In genomic region chr9:15578427-15578826, GRCm38 (mm10) we compare ENCODE assay signal across 24 mouse cellular contexts. TPM values are rescaled to one million over a fixed set of nuclear protein-coding genes. Genes with fewer than 3 reads are reported as not detected.
DNase-seq lines count a peak whose midpoint lies in the region; ATAC-seq and TF ChIP-seq lines count a peak whose summit lies in the region.
"Had no signal": no experiment of that assay in that cellular context is flagged by ENCODE, and none has a peak within 500 bp of the region (broad histone marks: within the 10 kb centered on the region; RNA-seq: fewer than 3 reads in every experiment).

No protein-coding gene starts in this region.

- peak; percentile 88 for ATAC-seq in kidney, embryonic 14.5 days (ENCODE audit: low FRiP score, low TSS enrichment)
- ATAC-seq in kidney, embryonic 15.5 days (replicated peaks; ENCODE audit: low FRiP score), result peak; percentile 71
- no peak for ATAC-seq in kidney, postnatal 0 days (replicated peaks; ENCODE audit: low FRiP score, low read depth)
- ATAC-seq: activated CD4-positive, CD25-positive, alpha-beta regulatory T cell, adult 4 months; CD4-positive, CD25-positive, alpha-beta regulatory T cell, adult 4 months; Patski had no signal

- H3K9ac ChIP-seq in kidney, embryonic 14.5 days (ENCODE audit: low read depth, low read length), result no peak overlapping the region
- H3K9ac ChIP-seq in kidney, embryonic 15.5 days, result no peak overlapping the region
- no peak overlapping the region for H3K9ac ChIP-seq in kidney, postnatal 0 days (ENCODE audit: low read depth, low read length)

- H3K4me1 ChIP-seq in kidney, embryonic 14.5 days (ENCODE audit: control insufficient read depth, insufficient read depth, low read length), result no peaks in the 10 kb centered on the region
- no peaks in the 10 kb centered on the region for H3K4me1 ChIP-seq in kidney, embryonic 15.5 days
- H3K4me1 ChIP-seq in kidney, postnatal 0 days (replicated peaks; ENCODE audit: insufficient read depth, low read length), result no peaks in the 10 kb centered on the region

- H3K4me2 ChIP-seq in kidney, embryonic 14.5 days (replicated peaks; ENCODE audit: low read depth, low read length), result no peak overlapping the region
- H3K4me2 ChIP-seq in kidney, embryonic 15.5 days, result no peak overlapping the region
- H3K4me2 ChIP-seq in kidney, postnatal 0 days (ENCODE audit: low read length), result no peak overlapping the region

- H3K27ac ChIP-seq in kidney, embryonic 14.5 days (ENCODE audit: low read depth, low read length), result no peak overlapping the region
- H3K27ac ChIP-seq in kidney, embryonic 15.5 days, result no peak overlapping the region
- H3K27ac ChIP-seq in kidney, postnatal 0 days, result no peak overlapping the region

- TF ChIP-seq CTCF in kidney, postnatal 0 days (IDR thresholded peaks at IDR 0.05; ENCODE audit: low read depth), result no peak

- H3K9me3 ChIP-seq in kidney, embryonic 14.5 days (ENCODE audit: control insufficient read depth, low read length), result no peaks in the 10 kb centered on the region
- H3K9me3 ChIP-seq in kidney, embryonic 15.5 days (replicated peaks), result no peaks in the 10 kb centered on the region
- H3K9me3 ChIP-seq in kidney, postnatal 0 days (replicated peaks; ENCODE audit: low read length), result no peaks in the 10 kb centered on the region
- H3K9me3 ChIP-seq: G1E had no signal

- 8% methylated on average over 1 of the region's 1 CpGs for WGBS in kidney, embryonic 14.5 days
- 17% methylated on average over 1 of the region's 1 CpGs for WGBS in kidney, embryonic 15.5 days
- 6% methylated on average over 1 of the region's 1 CpGs for WGBS in kidney, postnatal 0 days

- no peaks in the 10 kb centered on the region for H3K27me3 ChIP-seq in kidney, embryonic 14.5 days (ENCODE audit: control insufficient read depth, insufficient read depth, low read length)
- H3K27me3 ChIP-seq in kidney, embryonic 15.5 days, result no peaks in the 10 kb centered on the region
- H3K27me3 ChIP-seq in kidney, postnatal 0 days (ENCODE audit: insufficient read depth, low read length), result no peaks in the 10 kb centered on the region
- H3K27me3 ChIP-seq: CH12.LX had no signal

- H3K4me3 ChIP-seq in kidney, embryonic 14.5 days (ENCODE audit: low read length), result no peak overlapping the region
- no peak overlapping the region for H3K4me3 ChIP-seq in kidney, embryonic 15.5 days (replicated peaks)
- H3K4me3 ChIP-seq in kidney, postnatal 0 days (replicated peaks; ENCODE audit: low read depth, low read length), result no peak overlapping the region

- no peak for DNase-seq in kidney, adult 18-20 months
- no peak for DNase-seq in kidney, adult 11 months
- DNase-seq in kidney, postnatal 0 days (ENCODE audit: low spot score), result peak; percentile 50
- no peak for DNase-seq in kidney, postnatal 36 days
- peak; percentile 5 for DNase-seq in Muller cell, postnatal 12 days (ENCODE audit: inconsistent ontology term)
- DNase-seq in right cerebral cortex, postnatal 10 days (ENCODE audit: low spot score in 2 of 2), result no peak
- DNase-seq: adrenal gland, adult 2 months; adrenal gland, adult 8-10 months; adrenal gland, postnatal 10 days; adrenal gland, postnatal 14 days; adrenal gland, postnatal 25 days; adrenal gland, postnatal 36 days; B cell, adult 2 months; cerebellum, adult 11 months; cerebellum, adult 11-12 months; cerebellum, adult 18-20 months had no signal

- no peaks in the 10 kb centered on the region for H3K36me3 ChIP-seq in kidney, embryonic 14.5 days (ENCODE audit: control insufficient read depth, insufficient read depth, low read length)
- H3K36me3 ChIP-seq in kidney, embryonic 15.5 days, result no peaks in the 10 kb centered on the region
- H3K36me3 ChIP-seq in kidney, postnatal 0 days (ENCODE audit: insufficient read depth, low read length), result no peaks in the 10 kb centered on the region
- H3K36me3 ChIP-seq: G1E had no signal

RNA-seq across cellular contexts. Expression of gene Deup1, which starts 49.3 kb away (rescaled TPM):
- polyA plus RNA-seq in kidney, embryonic 14.5 days (2014; fragmentation: Nextera tagmentation; extraction: Ambion mirVana), result 0.69 and 0.80 TPM in 2 replicates
- 0.64 and 0.68 TPM in 2 replicates for polyA plus RNA-seq in kidney, embryonic 15.5 days (2015; fragmentation: Nextera tagmentation; extraction: Ambion mirVana)
- 0.70 and 0.74 TPM in 2 replicates for polyA plus RNA-seq in kidney, postnatal 0 days (2015; fragmentation: Nextera tagmentation; extraction: Ambion mirVana)
- polyA plus RNA-seq: adrenal gland, adult 2 months; C2C12; G1E; Patski had no signal

Comparison
In these comparisons a context has a peak if more than half of its experiments do, and no peak if none do; other contexts are left out.
1. DNase-seq: peak in kidney, postnatal 0 days (single experiment) and Muller cell, postnatal 12 days (single experiment); none in kidney, adult 18-20 months (single experiment), kidney, adult 11 months (single experiment), kidney, postnatal 36 days (0 of 2) and right cerebral cortex, postnatal 10 days (0 of 2).